Mouse (Mus musculus): ENCODE results near the gene Oaf. TPM values are rescaled to one million over a fixed set of nuclear protein-coding genes. Genes with fewer than 3 reads are reported as not detected.

Oaf gene
- polyA plus RNA-seq, 1 experiment from 2014 or later = 7.9 TPM

DNA sequence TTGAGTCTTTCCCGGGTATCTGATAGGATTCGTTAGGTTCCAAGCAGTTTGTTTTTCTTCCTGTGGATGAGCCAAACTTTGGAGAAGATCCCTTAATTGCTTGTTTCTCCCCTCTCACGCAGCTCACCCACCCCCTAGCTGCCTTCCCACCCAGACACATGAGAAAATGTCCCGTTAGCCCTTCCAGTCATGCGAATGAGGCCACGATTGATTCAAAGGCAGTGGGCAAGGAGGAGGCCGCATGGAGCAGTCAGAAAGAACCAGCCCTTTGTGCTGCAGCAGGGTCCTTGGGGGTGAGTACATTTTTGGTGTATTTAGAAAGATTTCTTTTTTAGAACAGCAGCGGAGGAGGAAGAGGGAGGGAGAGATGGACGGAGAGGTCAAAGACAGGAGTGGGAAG, 25.5 kb upstream of the Oaf start:
- no peak overlapping the region for H3K27ac ChIP-seq
- WGBS = 49% methylated on average over 9 of the region's 9 CpGs
- ATAC-seq (ENCODE audit: low FRiP score) (no peak), DNase-seq (ENCODE audit: low spot score) (no peak)
- no peak overlapping the region for H3K4me2 ChIP-seq (replicated peaks)
- H3K27me3 ChIP-seq (ENCODE audit: control insufficient read depth, insufficient read depth, low read length) = peaks cover 14% of the 10 kb centered on the region
- no peak overlapping the region for H3K4me3 ChIP-seq (replicated peaks; ENCODE audit: low read length)
- H3K9me3 ChIP-seq (ENCODE audit: control insufficient read depth, low read length) = peaks cover 8% of the 10 kb centered on the region; the same call in 1 of the 2 replicates
- H3K4me1 ChIP-seq (replicated peaks; ENCODE audit: control insufficient read depth, insufficient read depth, low read length) = no peaks in the 10 kb centered on the region
- no peak overlapping the region for H3K9ac ChIP-seq
- H3K36me3 ChIP-seq (replicated peaks; ENCODE audit: control insufficient read depth, insufficient read depth) = no peaks in the 10 kb centered on the region

DNA sequence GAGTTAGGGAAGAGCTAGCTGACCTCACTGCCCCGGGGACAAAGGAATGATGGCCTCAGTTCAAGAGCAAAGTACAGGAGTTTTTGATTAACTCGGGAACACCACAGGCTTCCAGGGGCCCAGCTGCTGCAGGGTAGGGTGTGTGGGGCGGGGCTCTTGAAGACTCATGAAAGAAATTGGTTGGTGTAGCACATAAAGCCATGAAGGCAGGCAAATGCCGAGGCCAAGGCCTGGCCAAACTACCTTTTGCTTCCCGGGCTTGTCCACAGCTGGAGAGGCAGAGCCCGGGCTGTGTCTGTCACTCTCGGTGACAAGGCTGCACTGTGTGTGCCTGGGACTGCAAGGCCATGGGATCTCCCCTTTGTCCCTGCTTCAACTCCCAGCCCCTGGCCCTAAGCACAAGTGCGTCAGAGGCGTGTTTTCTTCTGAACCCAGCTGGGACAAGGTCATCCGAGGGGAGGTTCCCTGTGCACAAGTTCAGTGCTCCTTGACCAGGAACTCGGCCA, 24.3 kb upstream of the Oaf start:
- Histone ChIP-seq H3K4me2 (replicated peaks) (no peak overlapping the region), H3K27ac (no peak overlapping the region), H3K9ac (no peak overlapping the region), H3K4me1 (replicated peaks; ENCODE audit: control insufficient read depth, insufficient read depth, low read length) (no peaks in the 10 kb centered on the region), H3K4me3 (replicated peaks; ENCODE audit: low read length) (no peak overlapping the region), H3K36me3 (replicated peaks; ENCODE audit: control insufficient read depth, insufficient read depth) (no peaks in the 10 kb centered on the region), H3K27me3 (ENCODE audit: control insufficient read depth, insufficient read depth, low read length) (peaks cover 2% of the 10 kb centered on the region; the same call in 1 of the 2 replicates), H3K9me3 (ENCODE audit: control insufficient read depth, low read length) (peaks cover 8% of the 10 kb centered on the region; the same call in 1 of the 2 replicates)
- DNase-seq (ENCODE audit: low spot score) (no peak), ATAC-seq (ENCODE audit: low FRiP score) (no peak)
- 15% methylated on average over 11 of the region's 11 CpGs for WGBS

DNA sequence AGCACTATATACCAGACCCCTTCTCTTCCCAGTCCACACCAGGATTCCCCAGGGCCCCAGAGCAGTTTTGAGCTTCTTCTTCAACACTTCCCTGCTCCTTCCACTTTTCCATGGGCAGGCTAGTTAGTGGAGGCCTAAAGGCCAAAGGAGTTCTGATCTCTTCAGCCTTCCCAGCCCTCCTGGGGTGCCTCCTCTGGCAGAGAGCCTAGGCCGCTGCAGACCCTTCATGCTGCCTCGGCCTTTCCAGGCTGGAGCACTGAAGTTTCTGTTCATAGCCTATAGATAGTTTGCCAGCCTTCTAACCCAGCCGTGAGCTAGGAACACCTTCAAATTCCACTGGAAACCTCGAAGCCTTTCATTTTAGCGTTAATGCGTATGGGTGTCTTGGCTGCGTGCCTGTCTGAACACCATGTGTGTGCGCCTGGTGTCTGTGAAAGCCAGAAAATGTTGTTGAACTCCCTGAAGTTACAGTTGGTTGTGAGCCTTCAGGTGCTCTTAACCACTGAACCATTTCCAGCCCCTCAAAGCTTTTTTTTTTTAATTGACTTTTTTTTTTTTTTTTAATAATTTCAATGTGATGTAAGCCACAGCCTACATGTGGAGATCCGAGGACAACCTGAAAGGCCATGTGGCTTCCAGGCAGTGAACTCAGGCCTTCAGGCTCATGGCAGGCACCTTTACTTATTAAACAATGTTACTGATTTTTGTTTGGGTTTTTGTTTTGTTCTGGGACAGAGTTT, 23.3 kb upstream of the Oaf start:
- no peak overlapping the region for H3K4me2 ChIP-seq (replicated peaks)
- no peak overlapping the region for H3K27ac ChIP-seq
- 77% methylated on average over 9 of the region's 9 CpGs for WGBS
- H3K4me1 ChIP-seq (replicated peaks; ENCODE audit: control insufficient read depth, insufficient read depth, low read length) = no peaks in the 10 kb centered on the region
- no peak for ATAC-seq (ENCODE audit: low FRiP score)
- no peaks in the 10 kb centered on the region for H3K36me3 ChIP-seq (replicated peaks; ENCODE audit: control insufficient read depth, insufficient read depth)
- H3K9ac ChIP-seq = no peak overlapping the region
- no peaks in the 10 kb centered on the region for H3K9me3 ChIP-seq (ENCODE audit: control insufficient read depth, low read length)
- no peak for DNase-seq (ENCODE audit: low spot score)
- no peak overlapping the region for H3K4me3 ChIP-seq (replicated peaks; ENCODE audit: low read length)
- no peaks in the 10 kb centered on the region for H3K27me3 ChIP-seq (ENCODE audit: control insufficient read depth, insufficient read depth, low read length)

DNA sequence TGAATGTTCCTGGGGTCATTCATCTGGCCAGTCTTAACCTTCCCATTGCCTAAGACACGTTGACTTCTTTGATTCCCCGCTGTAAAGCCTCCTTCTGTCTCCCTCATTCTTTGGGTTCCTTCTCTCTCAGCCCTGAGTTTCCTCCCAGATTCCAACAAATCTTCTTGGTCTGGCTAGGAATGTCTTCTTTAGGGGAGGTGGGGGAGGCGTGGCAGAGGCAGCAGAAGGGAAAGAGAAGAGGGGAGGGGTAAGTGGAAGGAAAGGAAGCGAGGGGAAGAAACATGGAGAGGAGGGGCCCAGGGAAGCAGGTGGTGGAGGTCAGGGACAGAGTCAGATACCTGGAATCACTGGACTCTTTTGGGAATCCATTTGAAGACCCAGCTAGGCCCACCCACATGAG, 22.7 kb upstream of the Oaf start:
- no peak overlapping the region for H3K27ac ChIP-seq
- H3K36me3 ChIP-seq (replicated peaks; ENCODE audit: control insufficient read depth, insufficient read depth) = no peaks in the 10 kb centered on the region
- no peaks in the 10 kb centered on the region for H3K9me3 ChIP-seq (ENCODE audit: control insufficient read depth, low read length)
- no peaks in the 10 kb centered on the region for H3K4me1 ChIP-seq (replicated peaks; ENCODE audit: control insufficient read depth, insufficient read depth, low read length)
- ATAC-seq (ENCODE audit: low FRiP score) (no peak), DNase-seq (ENCODE audit: low spot score) (no peak)
- 73% methylated on average over 4 of the region's 4 CpGs for WGBS
- no peak overlapping the region for H3K9ac ChIP-seq
- H3K4me3 ChIP-seq (replicated peaks; ENCODE audit: low read length) = no peak overlapping the region
- H3K4me2 ChIP-seq (replicated peaks) = no peak overlapping the region
- H3K27me3 ChIP-seq (ENCODE audit: control insufficient read depth, insufficient read depth, low read length) = no peaks in the 10 kb centered on the region

DNA sequence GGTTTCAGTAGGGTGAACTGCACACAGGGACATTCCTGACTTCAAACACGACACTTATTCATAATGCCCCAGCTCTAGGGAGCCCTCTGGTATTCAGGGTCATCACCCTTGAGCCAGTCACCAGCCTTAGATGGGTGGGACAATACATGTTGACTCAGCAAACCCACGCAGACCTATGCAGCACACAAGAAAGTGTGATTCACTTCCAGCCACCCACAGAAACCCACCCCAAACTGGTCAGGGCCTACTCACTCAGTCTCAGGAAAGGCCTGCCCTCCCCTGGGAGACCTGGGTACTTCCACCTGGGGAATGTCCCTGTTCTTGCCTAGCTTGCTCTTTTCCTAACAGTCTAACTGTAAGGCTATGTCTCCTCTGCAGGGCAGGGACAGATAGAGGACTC, 22.2 kb upstream of the Oaf start:
- DNase-seq (ENCODE audit: low spot score) (no peak), ATAC-seq (ENCODE audit: low FRiP score) (no peak)
- Histone ChIP-seq H3K27ac (no peak overlapping the region), H3K4me3 (replicated peaks; ENCODE audit: low read length) (no peak overlapping the region), H3K4me1 (replicated peaks; ENCODE audit: control insufficient read depth, insufficient read depth, low read length) (no peaks in the 10 kb centered on the region), H3K4me2 (replicated peaks) (no peak overlapping the region), H3K9me3 (ENCODE audit: control insufficient read depth, low read length) (no peaks in the 10 kb centered on the region), H3K27me3 (ENCODE audit: control insufficient read depth, insufficient read depth, low read length) (no peaks in the 10 kb centered on the region), H3K36me3 (replicated peaks; ENCODE audit: control insufficient read depth, insufficient read depth) (no peaks in the 10 kb centered on the region), H3K9ac (no peak overlapping the region)
- WGBS = 36% methylated on average over 2 of the region's 2 CpGs

DNA sequence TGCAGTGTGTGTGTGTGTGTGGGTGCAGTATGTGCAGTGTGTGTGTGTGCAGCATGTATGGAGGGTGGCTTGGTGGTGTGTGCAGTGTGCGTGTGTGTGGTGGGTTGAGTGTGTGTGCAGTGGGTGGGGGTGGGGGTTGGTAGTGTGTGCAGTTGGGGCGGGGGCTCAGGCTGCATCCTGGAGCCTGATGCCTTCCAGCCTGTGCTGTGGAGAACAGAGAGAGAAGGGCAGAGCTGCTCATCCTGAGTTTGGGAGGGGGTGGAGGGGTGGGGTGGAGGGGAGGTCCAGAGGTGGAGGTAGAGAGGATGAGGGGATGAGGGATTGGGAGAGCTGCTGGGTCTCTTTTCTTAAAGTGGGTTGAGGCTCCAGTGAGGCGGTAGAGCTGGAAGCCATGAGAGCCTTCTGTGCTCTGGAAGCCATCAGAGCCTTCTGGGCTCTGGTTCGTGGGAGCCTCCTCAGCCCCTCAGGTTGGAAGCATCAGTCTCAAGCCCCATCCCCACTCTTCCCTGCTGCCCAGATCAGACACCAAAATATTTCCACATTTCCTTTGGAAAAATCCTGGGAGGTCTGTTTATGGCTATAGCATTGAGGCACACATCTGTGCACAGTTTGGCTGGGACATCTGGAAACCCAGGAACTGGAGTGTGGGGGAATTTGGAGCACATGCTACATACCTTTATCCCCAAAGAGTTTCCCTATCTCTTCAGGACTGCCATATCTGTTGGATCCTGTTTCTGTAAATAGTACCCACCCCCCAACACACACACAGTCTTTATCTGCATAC, 21.6 kb upstream of the Oaf start:
- Histone ChIP-seq H3K9me3 (ENCODE audit: control insufficient read depth, low read length) (no peaks in the 10 kb centered on the region), H3K27me3 (ENCODE audit: control insufficient read depth, insufficient read depth, low read length) (no peaks in the 10 kb centered on the region), H3K4me1 (replicated peaks; ENCODE audit: control insufficient read depth, insufficient read depth, low read length) (no peaks in the 10 kb centered on the region), H3K27ac (no peak overlapping the region), H3K4me3 (replicated peaks; ENCODE audit: low read length) (no peak overlapping the region), H3K9ac (no peak overlapping the region), H3K36me3 (replicated peaks; ENCODE audit: control insufficient read depth, insufficient read depth) (no peaks in the 10 kb centered on the region), H3K4me2 (replicated peaks) (no peak overlapping the region)
- no peak for DNase-seq (ENCODE audit: low spot score)
- ATAC-seq (ENCODE audit: low FRiP score) = no peak
- 78% methylated on average over 4 of the region's 4 CpGs for WGBS

DNA sequence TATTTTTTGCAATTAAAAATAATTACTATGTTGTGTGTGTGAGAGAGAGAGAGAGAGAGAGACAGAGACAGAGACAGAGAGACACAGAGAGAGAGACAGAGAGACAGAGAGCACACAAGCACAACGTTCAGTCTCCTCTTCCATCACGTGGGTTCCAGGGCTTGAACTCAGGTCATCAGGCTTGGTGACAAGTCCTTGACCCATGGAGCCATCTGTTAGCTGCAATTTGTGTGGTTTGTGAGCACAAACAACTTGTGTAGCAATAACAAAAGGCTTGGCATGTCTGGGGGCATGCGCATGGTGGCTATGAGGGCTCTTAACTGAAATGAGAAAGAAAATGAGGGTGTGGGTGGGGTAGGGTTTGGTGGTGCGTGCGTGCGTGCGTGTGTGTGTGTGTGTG, 20.9 kb upstream of the Oaf start:
- Histone ChIP-seq H3K27me3 (ENCODE audit: control insufficient read depth, insufficient read depth, low read length) (no peaks in the 10 kb centered on the region), H3K4me2 (replicated peaks) (no peak overlapping the region), H3K4me3 (replicated peaks; ENCODE audit: low read length) (no peak overlapping the region), H3K9ac (no peak overlapping the region), H3K9me3 (ENCODE audit: control insufficient read depth, low read length) (no peaks in the 10 kb centered on the region), H3K36me3 (replicated peaks; ENCODE audit: control insufficient read depth, insufficient read depth) (no peaks in the 10 kb centered on the region), H3K27ac (no peak overlapping the region), H3K4me1 (replicated peaks; ENCODE audit: control insufficient read depth, insufficient read depth, low read length) (no peaks in the 10 kb centered on the region)
- ATAC-seq (ENCODE audit: low FRiP score) (no peak), DNase-seq (ENCODE audit: low spot score) (no peak)
- 87% methylated on average over 4 of the region's 7 CpGs for WGBS

DNA sequence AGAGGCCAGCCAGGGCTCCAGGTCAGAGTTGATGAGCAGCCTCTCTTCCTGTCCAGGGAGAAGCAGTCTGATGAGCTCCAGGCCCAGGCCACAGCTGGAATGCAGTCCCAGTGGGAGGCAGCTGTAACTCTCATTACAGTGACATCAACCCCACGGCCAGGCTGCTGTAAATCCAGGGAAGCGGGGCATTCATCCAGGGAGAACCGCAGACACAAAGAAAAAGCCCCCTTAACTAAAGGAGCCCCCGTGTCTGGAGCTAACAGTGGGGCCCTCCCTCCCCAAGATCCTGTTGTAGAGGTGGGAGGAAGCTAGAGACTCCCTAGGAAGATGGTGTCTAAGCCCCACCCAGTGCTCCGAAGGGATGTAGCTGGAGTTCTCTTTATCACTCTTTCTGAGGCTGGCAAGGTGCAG, 13.6 kb upstream of the Oaf start:
- H3K36me3 ChIP-seq (replicated peaks; ENCODE audit: control insufficient read depth, insufficient read depth) = no peaks in the 10 kb centered on the region
- H3K27ac ChIP-seq = no peak overlapping the region
- no peaks in the 10 kb centered on the region for H3K9me3 ChIP-seq (ENCODE audit: control insufficient read depth, low read length)
- no peaks in the 10 kb centered on the region for H3K4me1 ChIP-seq (replicated peaks; ENCODE audit: control insufficient read depth, insufficient read depth, low read length)
- no peaks in the 10 kb centered on the region for H3K27me3 ChIP-seq (ENCODE audit: control insufficient read depth, insufficient read depth, low read length)
- no peak for ATAC-seq (ENCODE audit: low FRiP score)
- H3K9ac ChIP-seq = no peak overlapping the region
- H3K4me3 ChIP-seq (replicated peaks; ENCODE audit: low read length) = no peak overlapping the region
- WGBS = 17% methylated on average over 5 of the region's 5 CpGs
- DNase-seq (ENCODE audit: low spot score) = no peak
- H3K4me2 ChIP-seq (replicated peaks) = no peak overlapping the region

DNA sequence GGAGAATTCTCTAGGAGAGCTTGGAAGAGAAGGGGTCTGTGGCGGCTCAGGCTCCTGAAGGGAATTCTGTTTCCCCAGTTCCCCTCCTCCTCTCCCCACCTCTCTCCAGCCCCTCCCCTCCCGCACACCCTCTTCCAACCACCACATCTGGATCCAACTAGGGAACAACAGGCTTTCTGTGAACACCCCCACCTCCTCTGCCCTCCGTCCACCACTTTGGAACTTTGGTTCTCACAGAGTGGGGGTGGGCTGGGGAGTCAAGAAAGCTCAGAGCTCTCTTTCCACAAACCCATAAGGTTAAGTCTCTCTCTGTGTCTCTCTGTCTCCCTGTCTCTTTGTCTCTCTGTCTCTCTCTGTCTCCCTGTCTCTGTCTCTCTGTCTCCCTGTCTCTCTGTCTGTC, 13.1 kb upstream of the Oaf start:
- Histone ChIP-seq H3K9me3 (ENCODE audit: control insufficient read depth, low read length) (no peaks in the 10 kb centered on the region), H3K4me3 (replicated peaks; ENCODE audit: low read length) (no peak overlapping the region), H3K36me3 (replicated peaks; ENCODE audit: control insufficient read depth, insufficient read depth) (no peaks in the 10 kb centered on the region), H3K4me2 (replicated peaks) (no peak overlapping the region), H3K27me3 (ENCODE audit: control insufficient read depth, insufficient read depth, low read length) (no peaks in the 10 kb centered on the region), H3K4me1 (replicated peaks; ENCODE audit: control insufficient read depth, insufficient read depth, low read length) (no peaks in the 10 kb centered on the region), H3K27ac (no peak overlapping the region), H3K9ac (no peak overlapping the region)
- no peak for DNase-seq (ENCODE audit: low spot score)
- no peak for ATAC-seq (ENCODE audit: low FRiP score)
- 43% methylated on average over 3 of the region's 3 CpGs for WGBS

Measured in hindbrain, embryonic 14.5 days (tissue).